ENCODE assay signal across 17 mouse cellular contexts in genomic region chr8:8965983-8966657, GRCm38 (mm10).
DNase-seq lines count a peak whose midpoint lies in the region; ATAC-seq and TF ChIP-seq lines count a peak whose summit lies in the region.
"Had no signal": no experiment of that assay in that cellular context is flagged by ENCODE, and none has a peak within 500 bp of the region (broad histone marks: within the 10 kb centered on the region; RNA-seq: fewer than 3 reads in every experiment).

No protein-coding gene starts in this region.

- H3K4me3 ChIP-seq in forebrain, embryonic 10.5 days: no peak overlapping the region
- H3K4me3 ChIP-seq in forebrain, embryonic 16.5 days (replicated peaks; ENCODE audit: low read length): no peak overlapping the region
- no peak overlapping the region for H3K4me3 ChIP-seq in lung, embryonic 14.5 days (ENCODE audit: low read depth, low read length)
- no peak overlapping the region for H3K4me3 ChIP-seq in embryonic facial prominence, embryonic 11.5 days (ENCODE audit: low read depth, low read length)
- H3K4me3 ChIP-seq: heart, embryonic 10.5 days had no signal

- H3K36me3 ChIP-seq in forebrain, embryonic 10.5 days (replicated peaks): no peaks in the 10 kb centered on the region
- no peaks in the 10 kb centered on the region for H3K36me3 ChIP-seq in forebrain, embryonic 16.5 days (ENCODE audit: control insufficient read depth, insufficient read depth)
- no peaks in the 10 kb centered on the region for H3K36me3 ChIP-seq in lung, embryonic 14.5 days (ENCODE audit: insufficient read depth)
- no peaks in the 10 kb centered on the region for H3K36me3 ChIP-seq in embryonic facial prominence, embryonic 11.5 days (replicated peaks; ENCODE audit: control insufficient read depth, insufficient read depth, low read depth, low read length)
- H3K36me3 ChIP-seq: heart, embryonic 10.5 days had no signal

- no peak overlapping the region for H3K4me2 ChIP-seq in forebrain, embryonic 16.5 days (ENCODE audit: low read length)
- no peak overlapping the region for H3K4me2 ChIP-seq in lung, embryonic 14.5 days
- H3K4me2 ChIP-seq in embryonic facial prominence, embryonic 11.5 days (ENCODE audit: low read depth, low read length): no peak overlapping the region

- H3K4me1 ChIP-seq in forebrain, embryonic 10.5 days: peaks cover 24% of the 10 kb centered on the region
- H3K4me1 ChIP-seq in forebrain, embryonic 16.5 days (replicated peaks; ENCODE audit: control insufficient read depth, insufficient read depth, low read length): peaks cover 4% of the 10 kb centered on the region; the same call in 1 of the 2 replicates
- H3K4me1 ChIP-seq in lung, embryonic 14.5 days (ENCODE audit: insufficient read depth): peaks cover 13% of the 10 kb centered on the region; the same call in 1 of the 2 replicates
- no peaks in the 10 kb centered on the region; the same call in 1 of the 2 replicates for H3K4me1 ChIP-seq in embryonic facial prominence, embryonic 11.5 days (ENCODE audit: control insufficient read depth, insufficient read depth, low read length)

- H3K9ac ChIP-seq in forebrain, embryonic 16.5 days (replicated peaks; ENCODE audit: low read depth, low read length): no peak overlapping the region
- no peak overlapping the region for H3K9ac ChIP-seq in lung, embryonic 14.5 days
- no peak overlapping the region for H3K9ac ChIP-seq in embryonic facial prominence, embryonic 11.5 days (replicated peaks; ENCODE audit: low read length)

- TF ChIP-seq CTCF in lung, embryonic 14.5 days (IDR thresholded peaks at IDR 0.05; ENCODE audit: low read depth): no peak

- no peak for ATAC-seq in forebrain, embryonic 16.5 days
- ATAC-seq in lung, embryonic 14.5 days (ENCODE audit: insufficient read depth): peak; percentile 80
- peak; percentile 77 for ATAC-seq in embryonic facial prominence, embryonic 11.5 days (replicated peaks; ENCODE audit: insufficient number of reproducible peaks, low FRiP score, low TSS enrichment, low read depth)
- ATAC-seq: lung, postnatal 0 days had no signal

- H3K27ac ChIP-seq in forebrain, embryonic 10.5 days: peak overlapping the region; percentile 15
- no peak overlapping the region for H3K27ac ChIP-seq in forebrain, embryonic 16.5 days (ENCODE audit: low read length)
- H3K27ac ChIP-seq in lung, embryonic 14.5 days (ENCODE audit: low read depth): no peak overlapping the region
- H3K27ac ChIP-seq in embryonic facial prominence, embryonic 11.5 days (replicated peaks; ENCODE audit: low read depth, low read length): no peak overlapping the region
- H3K27ac ChIP-seq: heart, embryonic 10.5 days had no signal

- intact Hi-C loops in left cerebral cortex, postnatal 25 days (cut with DNase I): no loop called here

- DNase-seq in forebrain, embryonic 10.5 days (ENCODE audit: extremely low spot score, low spot score): peak; percentile 47
- DNase-seq in lung, embryonic 14.5 days: peak; percentile 75
- no peak for DNase-seq in lung, postnatal 14 days
- DNase-seq in embryonic facial prominence, embryonic 11.5 days (ENCODE audit: low spot score): peak; percentile 59
- DNase-seq in retina, postnatal 1 day: peak; percentile 27
- DNase-seq in thymus, postnatal 36 days: no peak
- DNase-seq in left cerebral cortex, postnatal 25 days (ENCODE audit: low spot score in 2 of 2): no peak
- DNase-seq: adrenal gland, postnatal 14 days; cerebellum, postnatal 36 days; gastrocnemius, postnatal 10 days; heart, postnatal 4 days; kidney, postnatal 10 days; layer of hippocampus, postnatal 36 days; right cerebral cortex, postnatal 14 days had no signal

- H3K9me3 ChIP-seq in forebrain, embryonic 10.5 days: no peaks in the 10 kb centered on the region; the same call in 1 of the 2 replicates
- no peaks in the 10 kb centered on the region for H3K9me3 ChIP-seq in forebrain, embryonic 16.5 days (ENCODE audit: control insufficient read depth, low read length)
- H3K9me3 ChIP-seq in lung, embryonic 14.5 days (ENCODE audit: low read depth, low read length): no peaks in the 10 kb centered on the region
- H3K9me3 ChIP-seq in embryonic facial prominence, embryonic 11.5 days (replicated peaks; ENCODE audit: control insufficient read depth, low read length): no peaks in the 10 kb centered on the region
- H3K9me3 ChIP-seq: heart, embryonic 10.5 days had no signal

- H3K27me3 ChIP-seq in forebrain, embryonic 10.5 days (ENCODE audit: poor library complexity, severe bottlenecking): 0 out of 2 replicates have a peak, but pooled peaks cover 4% of the 10 kb centered on the region
- no peaks in the 10 kb centered on the region for H3K27me3 ChIP-seq in forebrain, embryonic 16.5 days (replicated peaks; ENCODE audit: control insufficient read depth, insufficient read depth, low read length)
- no peaks in the 10 kb centered on the region for H3K27me3 ChIP-seq in lung, embryonic 14.5 days (ENCODE audit: insufficient read depth, low read length)
- H3K27me3 ChIP-seq in embryonic facial prominence, embryonic 11.5 days (ENCODE audit: control insufficient read depth, insufficient read depth, low read length): no peaks in the 10 kb centered on the region

- whole genome bisulfite sequencing in forebrain, embryonic 10.5 days: 2% methylated on average over 10 of the region's 10 CpGs
- 14% methylated on average over 9 of the region's 10 CpGs for WGBS in forebrain, embryonic 16.5 days
- WGBS in lung, embryonic 14.5 days: 13% methylated on average over 10 of the region's 10 CpGs
- WGBS in embryonic facial prominence, embryonic 11.5 days: 4% methylated on average over 10 of the region's 10 CpGs

Comparison
In these comparisons a context has a peak if more than half of its experiments do, and no peak if none do; other contexts are left out.
1. DNase-seq: peak in forebrain, embryonic 10.5 days (single experiment), lung, embryonic 14.5 days (single experiment), embryonic facial prominence, embryonic 11.5 days (single experiment) and retina, postnatal 1 day (single experiment); none in lung, postnatal 14 days (single experiment), thymus, postnatal 36 days (0 of 2) and left cerebral cortex, postnatal 25 days (0 of 2).